Mouse (Mus musculus) T-cell, adult 2 months (primary cell): Measurements from ENCODE around the gene Ash1l.
"Not testable (repeated sequence)": the region's sequence is repeated elsewhere in the genome, so short reads cannot be mapped to it uniquely, and the experiment has no call there.

Experiments used
- DNase-seq: peaks from one replicate; pipeline ENCODE4 v3.0.0; 2022; ENCODE audit warnings: low spot score

The Ash1l gene

GRCm38 (mm10) chr3:88953736-88954135, 3.3 kb downstream of the Ash1l start:
- DNase-seq = no peak

- not testable (repeated sequence) for DNase-seq
These were observed 12.8 kb downstream of the Ash1l start for GRCm38 (mm10) chr3:88963211-88963610.

GRCm38 (mm10) chr3:88975012-88975411, 24.6 kb downstream of the Ash1l start:
- DNase-seq = no peak

- DNase-seq = no peak
These were observed 31.0 kb downstream of the Ash1l start for GRCm38 (mm10) chr3:88981206-88982010.

- DNase-seq = no peak
These were observed 33.5 kb downstream of the Ash1l start for GRCm38 (mm10) chr3:88983921-88984381.

- no peak for DNase-seq
These were observed 42.4 kb downstream of the Ash1l start for GRCm38 (mm10) chr3:88992793-88993192.

GRCm38 (mm10) chr3:89001536-89001935, 51.1 kb downstream of the Ash1l start:
- DNase-seq = no peak

- DNase-seq = not testable (repeated sequence)
These were observed 80.5 kb downstream of the Ash1l start for GRCm38 (mm10) chr3:89030896-89031295.

- no peak for DNase-seq
These were observed 92.9 kb downstream of the Ash1l start for GRCm38 (mm10) chr3:89043359-89043758.

- no peak for DNase-seq
These were observed 107.9 kb downstream of the Ash1l start for GRCm38 (mm10) chr3:89058361-89058760.

- DNase-seq = peak; percentile 30
These were observed 108.4 kb downstream of the Ash1l start for GRCm38 (mm10) chr3:89058783-89059182.

- DNase-seq = no peak
These were observed 111.3 kb downstream of the Ash1l start for GRCm38 (mm10) chr3:89061696-89062095.

- no peak for DNase-seq
These were observed 116.8 kb downstream of the Ash1l start for GRCm38 (mm10) chr3:89067265-89067664.

- DNase-seq = no peak
These were observed 127.0 kb downstream of the Ash1l start for GRCm38 (mm10) chr3:89077383-89077782.

- DNase-seq = not testable (repeated sequence)
These were observed 131.9 kb downstream of the Ash1l start for GRCm38 (mm10) chr3:89082287-89082686.

GRCm38 (mm10) chr3:89084133-89084532, 133.7 kb downstream of the Ash1l start:
- DNase-seq = no peak

GRCm38 (mm10) chr3:89084654-89085190, 134.3 kb downstream of the Ash1l start:
- DNase-seq = no peak

- peak; percentile 85 for DNase-seq
These were observed 137.1 kb downstream of the Ash1l start for GRCm38 (mm10) chr3:89087338-89088110.

GRCm38 (mm10) chr3:89088974-89089373, 138.6 kb downstream of the Ash1l start:
- DNase-seq = no peak

- DNase-seq = peak; percentile 88
These were observed 139.6 kb downstream of the Ash1l start for GRCm38 (mm10) chr3:89089882-89090591.

- peak; percentile 64 for DNase-seq
These were observed 140.6 kb downstream of the Ash1l start for GRCm38 (mm10) chr3:89090694-89091655.
